Mouse (Mus musculus): ENCODE results near the gene Nqo2.
A peak's percentile ranks its signal among the peaks of the same experiment; 100 is the strongest.

Gene Nqo2

DNA sequence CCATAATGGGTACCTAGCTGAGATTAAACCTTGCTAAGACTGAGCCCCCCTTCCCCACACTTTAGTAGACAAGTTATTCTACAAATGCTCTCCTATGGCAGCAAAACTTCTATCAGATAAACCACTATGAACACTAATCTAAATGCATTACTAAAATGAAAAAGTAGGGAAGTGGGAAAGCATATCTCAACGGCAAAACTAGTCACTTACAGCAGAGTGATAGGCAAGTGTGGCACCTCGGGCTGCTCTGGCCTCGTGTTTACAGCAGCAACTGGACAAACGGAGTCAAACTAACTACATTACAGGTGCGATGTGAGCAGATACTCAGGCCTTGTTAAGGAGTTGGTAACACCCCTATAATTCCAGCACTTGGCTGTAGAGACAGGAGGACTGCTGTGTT is 25.1 kb downstream of the Nqo2 start:
- no peak for DNase-seq (ENCODE audit: extremely low spot score, low spot score)

DNA sequence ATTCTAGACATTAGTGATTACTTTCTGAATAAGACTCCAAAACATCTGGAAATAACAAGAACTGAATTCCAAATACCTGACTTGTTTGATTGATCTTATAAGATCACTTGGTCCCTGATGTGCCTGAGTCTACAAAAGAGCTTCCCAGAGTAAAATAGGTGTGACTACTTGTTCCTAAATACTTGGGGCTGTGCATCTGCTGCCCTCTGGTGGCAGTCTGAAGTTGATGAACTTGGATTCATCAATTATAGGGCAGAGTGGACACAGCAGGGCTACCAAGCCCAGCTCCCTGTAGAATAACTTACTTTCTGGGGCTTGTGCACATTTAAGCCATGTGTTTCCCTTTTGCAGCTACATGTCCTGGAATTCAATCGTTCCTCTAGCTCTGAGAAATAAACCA is 30.7 kb downstream of the Nqo2 start:
- DNase-seq (ENCODE audit: extremely low spot score, low spot score), result peak; percentile 57

DNA sequence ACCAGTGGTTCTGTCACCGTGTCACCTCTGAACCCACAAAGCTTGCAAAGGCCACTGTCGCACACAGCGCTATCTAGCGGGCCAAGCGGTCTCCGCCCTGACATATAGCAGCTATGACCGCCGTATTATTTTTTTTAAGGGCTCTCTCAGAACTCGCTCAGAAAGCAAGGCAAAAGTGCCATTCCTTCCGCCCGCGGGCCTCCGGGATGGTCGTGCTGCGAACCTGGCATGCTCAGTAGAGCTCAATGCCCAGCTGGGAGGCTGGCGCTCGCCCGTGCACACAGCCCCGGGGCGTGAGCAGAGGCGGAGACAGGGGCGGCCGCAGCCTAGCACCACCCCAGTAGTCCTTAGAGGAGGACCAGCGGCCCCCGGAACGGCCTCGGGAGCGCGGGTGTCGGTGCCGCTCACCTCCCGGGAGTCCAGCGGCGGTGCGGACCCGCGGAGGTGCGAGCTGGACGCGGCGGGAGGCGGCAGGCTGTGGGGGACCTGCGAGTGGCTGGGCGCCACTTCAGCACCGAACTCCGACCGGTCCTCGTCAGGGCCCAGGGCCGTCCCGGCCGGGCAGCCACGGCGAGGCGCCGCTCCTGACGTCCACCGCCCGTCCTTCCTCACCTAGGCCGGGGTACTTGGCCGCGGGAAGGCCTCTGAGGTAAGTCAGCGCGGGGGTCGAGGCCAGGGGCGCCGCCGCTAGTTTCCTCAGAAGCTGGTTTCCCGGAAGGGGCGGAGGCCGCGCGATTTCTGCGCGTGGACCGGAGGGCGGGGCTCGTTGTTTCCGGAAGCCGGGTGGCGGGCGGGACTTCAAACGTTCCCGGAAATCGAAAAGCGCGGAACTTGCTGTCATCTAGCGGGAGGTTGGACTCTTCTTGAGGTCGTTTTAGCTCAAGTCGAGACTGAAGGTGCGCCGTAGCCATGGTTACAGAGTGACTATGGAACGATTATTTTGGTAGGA is 37.8 kb downstream of the Nqo2 start, which contains the start of the genes Ripk1 and Serpinb6a:
Gene Ripk1 (plus strand): TSS at position 306 of the 949 bp plus-strand sequence.
Gene Serpinb6a (minus strand): TSS at position 737 of the 949 bp plus-strand sequence.
- peak; percentile 89 for DNase-seq (ENCODE audit: extremely low spot score, low spot score)

DNA sequence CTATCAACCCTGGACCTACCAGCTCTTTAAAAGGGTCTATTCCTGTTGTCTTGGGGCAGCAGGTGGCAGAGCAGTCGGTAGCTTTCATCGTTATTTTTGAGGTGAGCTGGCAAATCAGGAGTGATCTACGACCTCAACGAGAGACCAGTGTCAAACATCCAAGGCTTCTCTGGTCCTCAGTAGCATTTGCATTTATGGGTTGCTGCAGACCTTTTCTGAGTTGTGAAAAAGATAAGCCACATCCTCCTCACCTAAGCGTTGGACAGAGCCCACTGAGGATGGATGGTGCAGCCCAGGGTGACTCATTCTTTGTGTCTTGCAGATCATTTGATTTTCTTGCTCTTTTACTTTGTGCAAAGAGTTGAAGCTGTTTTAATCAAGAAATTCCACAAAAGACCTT is 38.6 kb downstream of the Nqo2 start:
- no peak for DNase-seq (ENCODE audit: extremely low spot score, low spot score)

DNA sequence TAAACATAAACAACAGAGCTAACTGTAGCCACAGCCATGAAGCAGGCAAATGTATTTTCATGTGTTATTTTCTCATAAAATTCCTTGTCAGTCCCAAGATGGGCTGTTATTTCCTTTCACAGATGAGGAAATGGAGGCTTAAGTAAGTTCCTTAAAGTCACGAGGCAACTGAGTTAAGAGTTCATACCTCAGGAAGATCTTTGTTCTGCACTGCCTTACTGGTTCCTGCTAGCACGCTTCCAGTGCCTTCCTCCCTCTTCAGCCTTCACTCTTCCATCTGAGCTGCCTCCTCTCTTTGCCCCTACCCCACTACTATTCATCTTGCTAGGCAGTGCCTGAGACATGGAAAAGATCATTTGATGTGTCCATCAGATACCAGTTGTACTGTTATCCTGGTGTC is 42.7 kb downstream of the Nqo2 start:
- no peak for DNase-seq (ENCODE audit: extremely low spot score, low spot score)

DNA sequence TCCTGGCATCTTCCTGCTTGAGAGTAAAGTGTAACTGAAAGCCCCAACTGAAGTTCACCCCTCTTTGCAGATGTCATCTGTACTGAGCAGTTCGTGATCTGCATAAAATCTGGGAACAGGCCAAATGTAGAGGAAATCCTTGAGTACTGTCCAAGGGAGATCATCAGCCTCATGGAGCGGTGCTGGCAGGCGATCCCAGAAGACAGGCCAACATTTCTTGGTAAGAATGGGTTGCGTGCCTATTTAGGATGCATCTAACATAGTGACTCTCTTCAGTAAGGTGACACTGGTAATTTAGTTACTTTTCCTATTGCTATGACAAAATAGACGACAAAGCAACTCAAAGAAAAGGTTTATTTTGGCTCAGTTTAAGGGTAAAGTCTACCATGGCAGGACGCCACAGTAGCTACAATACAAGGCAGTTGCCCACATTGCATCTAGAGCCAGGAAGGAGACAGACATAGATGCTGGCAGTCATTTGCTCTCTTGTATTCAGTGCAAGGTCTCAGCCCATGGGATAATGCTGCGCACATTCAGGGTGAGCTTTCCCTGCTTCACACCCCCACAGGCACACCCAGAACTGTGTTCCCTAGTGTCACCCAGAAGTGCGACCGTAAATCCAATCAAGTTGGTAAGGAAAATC is 52.6 kb downstream of the Nqo2 start:
- no peak for DNase-seq (ENCODE audit: extremely low spot score, low spot score)

DNA sequence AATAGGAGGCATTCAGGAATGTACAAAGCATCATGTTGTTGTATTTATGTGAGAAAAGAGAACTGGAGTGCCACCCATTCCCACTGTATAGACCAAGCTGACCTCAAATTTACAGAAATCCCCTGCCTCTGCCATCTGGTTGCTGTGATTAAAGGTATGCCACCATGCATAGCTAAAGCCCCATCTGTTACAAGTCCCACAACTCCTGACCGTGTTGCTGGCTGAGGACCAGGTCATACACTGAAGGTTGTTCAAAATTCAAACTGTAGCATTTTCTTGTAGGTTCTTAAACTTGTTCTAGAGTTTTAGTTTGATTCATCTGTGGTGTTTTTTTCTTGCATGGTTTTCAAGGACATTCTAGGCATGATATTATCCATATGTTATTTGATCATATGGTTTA is 54.0 kb downstream of the Nqo2 start:
- no peak for DNase-seq (ENCODE audit: extremely low spot score, low spot score)

DNA sequence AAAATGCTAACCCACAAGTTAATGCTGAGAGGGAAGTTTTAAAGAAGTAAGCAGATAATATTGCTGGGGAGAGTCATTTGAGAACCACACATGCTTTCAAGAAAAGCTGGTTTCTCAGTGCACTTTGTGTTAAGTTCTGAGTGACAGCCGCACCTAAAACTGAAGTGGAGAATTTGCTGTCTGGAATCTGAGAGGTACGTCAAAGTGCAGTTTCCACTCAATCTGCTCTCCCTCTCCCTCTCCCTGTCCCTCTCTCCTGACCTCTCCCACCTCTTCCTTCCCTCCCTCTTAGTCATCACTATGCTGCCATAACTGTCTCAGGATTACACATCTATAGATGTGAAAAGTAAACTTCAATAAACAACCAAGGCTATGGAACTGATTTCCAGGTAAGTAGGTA is 57.5 kb downstream of the Nqo2 start:
- DNase-seq (ENCODE audit: extremely low spot score, low spot score), result no peak

DNA sequence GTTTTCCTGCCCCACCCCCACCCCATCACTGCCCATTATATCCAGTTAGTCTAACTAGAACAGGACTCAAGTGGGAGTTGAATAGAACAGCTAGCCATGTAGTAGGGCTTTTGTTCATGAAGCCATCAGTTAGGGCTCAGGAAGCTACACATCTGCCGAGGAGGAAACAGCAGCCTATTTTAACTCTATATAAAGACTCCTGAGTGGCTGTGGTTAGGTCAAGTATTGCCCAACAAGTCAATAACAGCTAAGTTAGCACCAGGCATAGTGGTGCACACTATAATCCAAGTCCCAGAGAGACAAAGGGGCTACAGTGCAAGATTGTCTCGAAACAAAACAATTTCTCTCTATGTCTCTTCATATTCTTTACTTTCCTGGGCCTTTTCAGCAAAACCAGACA is 67.6 kb downstream of the Nqo2 start:
- no peak for DNase-seq (ENCODE audit: extremely low spot score, low spot score)

DNA sequence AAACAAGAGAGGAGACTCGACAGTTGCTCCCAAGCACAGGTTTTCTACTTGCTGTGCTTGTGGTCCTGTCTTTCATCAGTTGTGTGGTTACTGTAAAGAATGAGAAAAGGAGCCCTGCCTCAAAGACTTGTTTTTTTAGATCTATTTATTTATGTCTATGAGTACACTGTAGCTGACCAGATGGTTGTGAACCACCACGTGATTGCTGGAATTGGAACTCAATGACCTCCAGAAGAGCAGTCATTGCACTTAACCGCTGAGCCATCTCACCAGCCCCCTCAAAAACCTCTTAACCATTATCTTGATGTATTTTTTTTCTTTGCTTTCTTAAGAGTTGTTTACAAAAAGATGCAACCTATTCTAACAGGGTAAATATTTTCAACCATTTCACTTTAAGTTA is 70.9 kb downstream of the Nqo2 start:
- DNase-seq (ENCODE audit: extremely low spot score, low spot score), result no peak

DNA sequence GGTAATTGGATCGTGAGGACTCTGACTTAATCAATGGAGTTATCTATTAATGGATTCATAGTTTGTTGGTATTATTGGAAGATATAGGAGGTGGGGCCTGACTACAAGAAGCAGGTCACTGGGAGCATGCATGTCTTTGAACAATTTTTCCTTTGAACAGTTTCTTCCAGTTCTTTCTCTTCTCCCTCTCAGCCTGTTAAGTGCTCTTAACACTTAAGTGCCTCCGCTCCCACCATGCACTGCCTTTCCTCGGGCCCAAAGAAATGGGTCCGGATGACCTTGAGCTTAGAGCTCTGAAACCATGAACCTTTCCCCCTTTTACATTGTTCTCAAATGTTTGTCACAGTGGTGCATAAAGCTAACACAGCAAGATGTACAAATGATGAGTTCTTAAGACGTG is 72.2 kb downstream of the Nqo2 start:
- no peak for DNase-seq (ENCODE audit: extremely low spot score, low spot score)

DNA sequence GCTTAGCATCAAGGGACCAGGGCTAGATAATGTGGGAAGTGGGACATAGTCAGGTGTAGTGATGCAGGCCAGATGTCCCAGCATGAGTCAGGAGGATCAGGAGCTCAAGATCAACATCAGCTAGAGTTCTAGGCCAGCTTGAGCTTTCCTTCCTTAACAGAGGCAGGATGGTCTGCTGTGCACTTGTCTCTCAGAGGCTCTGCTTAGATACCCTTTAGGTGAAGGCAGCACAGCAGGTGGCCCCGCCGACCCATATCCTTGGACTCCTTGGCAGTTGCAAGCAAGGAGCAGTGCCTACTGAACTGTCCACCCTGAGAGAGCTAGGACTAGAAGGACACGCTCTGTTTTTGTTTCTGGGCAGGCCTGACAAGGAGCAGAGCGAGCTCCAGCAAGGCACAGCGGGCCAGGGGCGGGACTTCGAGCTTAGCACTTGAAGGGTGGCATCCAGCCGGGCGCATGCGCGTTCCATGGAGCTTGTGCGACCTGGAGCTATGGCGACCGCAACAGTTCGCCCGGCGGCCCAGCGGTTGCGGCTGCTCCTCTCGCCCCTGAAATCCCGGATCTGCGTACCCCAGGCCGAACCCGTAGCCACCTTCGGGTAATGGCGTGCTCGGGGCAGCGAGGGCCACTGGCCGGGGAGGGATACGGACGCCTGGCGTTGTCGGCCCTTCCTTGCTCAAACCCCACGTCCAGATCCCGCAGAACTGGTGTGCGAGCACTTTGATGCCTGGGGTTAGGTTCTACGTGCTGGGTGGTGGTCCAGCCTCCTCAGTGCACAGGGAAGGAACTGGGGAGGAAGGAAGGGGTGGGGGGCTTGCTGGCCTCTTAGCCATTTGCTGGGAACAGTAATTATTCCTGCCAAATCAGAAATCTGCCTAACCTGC is 72.9 kb downstream of the Nqo2 start, which contains the start of gene Bphl:
Gene Bphl (plus strand): TSS at position 426 of the 884 bp plus-strand sequence.
- peak; percentile 89 for DNase-seq (ENCODE audit: extremely low spot score, low spot score)

DNA sequence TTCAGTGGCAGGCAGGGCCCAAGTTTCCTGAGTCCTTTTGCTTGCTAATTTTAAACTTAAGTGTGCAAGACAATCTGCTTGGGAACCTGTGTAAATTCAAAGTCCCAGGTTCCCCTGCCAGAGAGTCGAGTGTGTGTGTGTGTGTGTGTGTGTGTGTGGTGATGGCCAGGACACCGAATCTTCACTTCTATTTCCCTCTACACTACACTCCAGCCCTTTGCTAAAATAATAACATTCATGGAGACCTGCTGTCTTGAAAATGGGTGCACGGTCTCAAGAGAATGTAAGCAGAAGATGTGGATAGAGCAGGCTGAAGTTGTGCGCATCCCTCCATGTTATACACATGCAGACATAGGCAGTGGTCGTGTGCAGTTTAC is 73.6 kb downstream of the Nqo2 start:
- no peak for DNase-seq (ENCODE audit: extremely low spot score, low spot score)

Data from neural tube, embryonic 10.5 days (tissue).